Mouse (Mus musculus): ENCODE measurements around the gene Filip1l. TPM values are rescaled to one million over a fixed set of nuclear protein-coding genes. Genes with fewer than 3 reads are reported as not detected.

Filip1l gene
- polyA plus RNA-seq, 1 experiment: not detected

GRCm38 (mm10) chr16:57420773-57421556 is 68.1 kb downstream of the Filip1l start:
- Histone ChIP-seq H3K4me1 (ENCODE audit: control insufficient read depth, insufficient read depth, low read length) (peaks cover 2% of the 10 kb centered on the region; the same call in 1 of the 2 replicates), H3K4me3 (ENCODE audit: insufficient read depth, low read depth, low read length) (no peak overlapping the region), H3K27ac (ENCODE audit: insufficient read depth, low read depth, low read length) (no peak overlapping the region)
- 62% methylated on average over 8 of the region's 8 CpGs for WGBS
- TF ChIP-seq POLR2A (IDR thresholded peaks at IDR 0.05; ENCODE audit: insufficient read depth, low read depth, low read length): no peak
- no peak for TF ChIP-seq CTCF (IDR thresholded peaks at IDR 0.05; ENCODE audit: insufficient read depth, low read depth, low read length)

GRCm38 (mm10) chr16:57421680-57422417 is 69.0 kb downstream of the Filip1l start:
- Histone ChIP-seq H3K4me3 (ENCODE audit: insufficient read depth, low read depth, low read length) (no peak overlapping the region), H3K4me1 (ENCODE audit: control insufficient read depth, insufficient read depth, low read length) (peaks cover 5% of the 10 kb centered on the region), H3K27ac (ENCODE audit: insufficient read depth, low read depth, low read length) (no peak overlapping the region)
- WGBS: 87% methylated on average over 7 of the region's 7 CpGs
- TF ChIP-seq POLR2A (IDR thresholded peaks at IDR 0.05; ENCODE audit: insufficient read depth, low read depth, low read length) (no peak), CTCF (IDR thresholded peaks at IDR 0.05; ENCODE audit: insufficient read depth, low read depth, low read length) (no peak)

- TF ChIP-seq POLR2A (IDR thresholded peaks at IDR 0.05; ENCODE audit: insufficient read depth, low read depth, low read length) (no peak), CTCF (IDR thresholded peaks at IDR 0.05; ENCODE audit: insufficient read depth, low read depth, low read length) (no peak)
- Histone ChIP-seq H3K27ac (ENCODE audit: insufficient read depth, low read depth, low read length) (no peak overlapping the region), H3K4me3 (ENCODE audit: insufficient read depth, low read depth, low read length) (no peak overlapping the region), H3K4me1 (ENCODE audit: control insufficient read depth, insufficient read depth, low read length) (peaks cover 5% of the 10 kb centered on the region)
- 79% methylated on average over 6 of the region's 6 CpGs for WGBS
Observed at GRCm38 (mm10) chr16:57423001-57423800, 70.3 kb downstream of the Filip1l start.

- H3K27ac ChIP-seq (ENCODE audit: insufficient read depth, low read depth, low read length): no peak overlapping the region
- no peak for TF ChIP-seq CTCF (IDR thresholded peaks at IDR 0.05; ENCODE audit: insufficient read depth, low read depth, low read length)
- TF ChIP-seq POLR2A (IDR thresholded peaks at IDR 0.05; ENCODE audit: insufficient read depth, low read depth, low read length): no peak
- no peak overlapping the region for H3K4me3 ChIP-seq (ENCODE audit: insufficient read depth, low read depth, low read length)
- peaks cover 3% of the 10 kb centered on the region for H3K4me1 ChIP-seq (ENCODE audit: control insufficient read depth, insufficient read depth, low read length)
- 55% methylated on average over 10 of the region's 10 CpGs for WGBS
Observed at GRCm38 (mm10) chr16:57426680-57427079, 73.8 kb downstream of the Filip1l start.

- peaks cover 3% of the 10 kb centered on the region for H3K4me1 ChIP-seq (ENCODE audit: control insufficient read depth, insufficient read depth, low read length)
- no peak for TF ChIP-seq POLR2A (IDR thresholded peaks at IDR 0.05; ENCODE audit: insufficient read depth, low read depth, low read length)
- TF ChIP-seq CTCF (IDR thresholded peaks at IDR 0.05; ENCODE audit: insufficient read depth, low read depth, low read length): no peak
- 71% methylated on average over 7 of the region's 7 CpGs for WGBS
- H3K27ac ChIP-seq (ENCODE audit: insufficient read depth, low read depth, low read length): no peak overlapping the region
- no peak overlapping the region for H3K4me3 ChIP-seq (ENCODE audit: insufficient read depth, low read depth, low read length)
Observed at GRCm38 (mm10) chr16:57427516-57428285, 74.8 kb downstream of the Filip1l start.

- Histone ChIP-seq H3K27ac (ENCODE audit: insufficient read depth, low read depth, low read length) (no peak overlapping the region), H3K4me1 (ENCODE audit: control insufficient read depth, insufficient read depth, low read length) (peaks cover 3% of the 10 kb centered on the region), H3K4me3 (ENCODE audit: insufficient read depth, low read depth, low read length) (no peak overlapping the region)
- TF ChIP-seq POLR2A (IDR thresholded peaks at IDR 0.05; ENCODE audit: insufficient read depth, low read depth, low read length) (no peak), CTCF (IDR thresholded peaks at IDR 0.05; ENCODE audit: insufficient read depth, low read depth, low read length) (no peak)
- 91% methylated on average over 5 of the region's 5 CpGs for WGBS
Observed at GRCm38 (mm10) chr16:57428977-57429376, 76.1 kb downstream of the Filip1l start.

GRCm38 (mm10) chr16:57431294-57431693 is 78.4 kb downstream of the Filip1l start:
- no peak overlapping the region for H3K4me3 ChIP-seq (ENCODE audit: insufficient read depth, low read depth, low read length)
- 97% methylated on average over 3 of the region's 3 CpGs for WGBS
- H3K27ac ChIP-seq (ENCODE audit: insufficient read depth, low read depth, low read length): no peak overlapping the region
- peaks cover 3% of the 10 kb centered on the region for H3K4me1 ChIP-seq (ENCODE audit: control insufficient read depth, insufficient read depth, low read length)
- no peak for TF ChIP-seq POLR2A (IDR thresholded peaks at IDR 0.05; ENCODE audit: insufficient read depth, low read depth, low read length)
- TF ChIP-seq CTCF (IDR thresholded peaks at IDR 0.05; ENCODE audit: insufficient read depth, low read depth, low read length): no peak

- H3K4me3 ChIP-seq (ENCODE audit: insufficient read depth, low read depth, low read length): no peak overlapping the region
- WGBS: 77% methylated on average over 4 of the region's 4 CpGs
- no peak overlapping the region for H3K27ac ChIP-seq (ENCODE audit: insufficient read depth, low read depth, low read length)
- TF ChIP-seq CTCF (IDR thresholded peaks at IDR 0.05; ENCODE audit: insufficient read depth, low read depth, low read length) (no peak), POLR2A (IDR thresholded peaks at IDR 0.05; ENCODE audit: insufficient read depth, low read depth, low read length) (no peak)
- H3K4me1 ChIP-seq (ENCODE audit: control insufficient read depth, insufficient read depth, low read length): peaks cover 3% of the 10 kb centered on the region
Observed at GRCm38 (mm10) chr16:57433173-57433572, 80.3 kb downstream of the Filip1l start.

Measured in olfactory bulb, adult 2 months (tissue).